Mouse (Mus musculus) v-Abl transformed pro-B cells (cell line): ENCODE results near the gene Sh3d19.

Source experiments
- in situ Hi-C, 2 experiments: fragments of 400-800 bp; cut with MboI; formaldehyde crosslinking; loops; one replicate each; pipeline ENCODE4 v1.15.1; 2025; ENCODE audit not compliant: unreplicated experiment in 2 of 2

The Sh3d19 gene

GRCm38 (mm10) chr3:86021651-86022050 is 50.7 kb downstream of the Sh3d19 start:
- in situ Hi-C loops: no loop called here

DNA sequence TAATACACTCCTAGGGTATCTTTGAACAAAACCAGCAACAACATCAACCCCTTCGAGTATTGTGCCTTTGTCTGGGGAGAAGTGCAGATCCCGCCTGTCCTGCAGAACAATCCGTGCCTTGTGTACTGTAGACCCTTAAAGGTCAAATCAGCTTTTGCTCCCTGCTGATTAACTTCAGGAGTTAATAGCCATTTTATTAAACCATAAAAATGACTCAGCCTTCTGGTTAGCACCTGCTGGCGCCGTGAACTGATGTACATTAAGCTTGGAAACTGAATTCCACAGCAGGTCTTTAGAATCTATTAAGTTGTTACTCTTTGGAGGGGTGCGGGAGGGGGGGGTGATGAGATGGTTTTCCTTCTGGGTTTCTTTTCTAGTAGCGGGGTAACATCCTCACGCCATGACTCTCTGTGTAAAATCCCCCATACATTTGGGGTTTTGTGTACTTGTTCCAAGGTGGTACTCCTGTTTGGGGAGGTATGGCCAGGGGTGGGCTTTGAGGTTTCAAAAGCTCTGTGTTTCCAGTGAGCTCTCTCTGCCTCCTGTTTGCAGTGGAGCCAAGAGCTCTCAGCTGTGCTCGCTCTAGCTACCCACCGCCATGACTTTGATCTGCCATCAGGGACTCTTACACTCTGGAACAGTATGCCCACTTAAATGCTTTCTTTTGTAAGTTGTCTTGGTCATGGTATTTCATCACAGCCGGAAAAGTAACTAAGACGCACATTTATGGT is 53.3 kb downstream of the Sh3d19 start:
- in situ Hi-C loops: no loop called here

DNA sequence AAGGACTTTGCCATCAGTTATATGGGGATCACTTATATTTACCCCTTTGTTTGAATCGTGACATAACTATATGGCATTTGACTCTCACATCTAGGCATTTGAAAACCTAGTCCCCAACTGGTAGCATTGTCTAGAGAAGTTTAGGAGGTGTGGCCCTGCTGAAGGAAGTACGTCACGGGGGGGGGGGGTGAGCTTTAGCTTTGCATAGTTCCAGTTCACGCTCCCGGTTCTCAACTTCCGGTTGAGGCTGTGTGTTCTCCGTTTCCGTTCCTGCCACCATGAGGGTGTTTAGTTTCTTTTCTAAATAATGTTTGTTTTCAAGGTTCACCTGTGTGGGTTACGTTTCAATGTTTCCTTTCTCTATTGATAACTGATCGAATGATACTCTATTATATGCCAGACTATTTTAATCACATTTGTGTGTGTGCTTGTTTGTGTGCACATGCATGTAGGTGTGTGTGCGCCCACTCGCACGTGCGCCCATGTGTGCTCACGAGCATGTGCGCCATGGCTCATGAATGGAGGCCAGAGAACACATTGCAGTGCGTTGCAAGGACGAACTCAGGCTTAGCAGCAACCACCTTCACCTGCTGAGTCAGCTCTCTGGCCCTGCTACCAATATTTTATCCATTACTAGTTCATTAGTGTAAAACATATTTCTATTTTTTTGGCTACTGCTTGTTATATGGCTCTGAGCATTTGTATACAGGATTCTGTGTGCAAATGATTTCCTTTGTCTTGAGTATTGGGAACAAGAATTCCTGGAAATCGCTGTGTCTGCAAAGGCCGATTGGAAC is 54.6 kb downstream of the Sh3d19 start:
- in situ Hi-C loops: no loop called here

GRCm38 (mm10) chr3:86028658-86029375 is 57.9 kb downstream of the Sh3d19 start:
- in situ Hi-C loops: no loop called here

DNA sequence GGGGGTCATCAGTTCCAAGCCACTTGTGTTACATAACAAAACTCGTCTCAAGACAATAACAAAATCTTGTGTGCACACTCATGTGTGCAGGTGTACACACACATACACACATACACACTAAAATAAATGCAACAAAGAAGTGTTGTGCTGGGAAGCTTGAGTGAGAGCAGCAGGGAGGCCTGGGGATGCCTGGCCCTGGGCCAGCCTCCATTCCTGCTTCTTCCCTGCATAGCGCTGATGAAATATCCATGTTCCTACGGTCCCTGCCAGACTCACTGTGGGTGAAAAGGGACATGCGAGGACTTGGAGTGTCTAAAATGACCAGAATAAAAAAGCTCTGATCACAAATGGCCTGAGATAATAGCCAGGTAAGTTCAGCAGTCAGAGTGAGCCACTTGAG is 59.7 kb downstream of the Sh3d19 start:
- in situ Hi-C loops: no loop called here

DNA sequence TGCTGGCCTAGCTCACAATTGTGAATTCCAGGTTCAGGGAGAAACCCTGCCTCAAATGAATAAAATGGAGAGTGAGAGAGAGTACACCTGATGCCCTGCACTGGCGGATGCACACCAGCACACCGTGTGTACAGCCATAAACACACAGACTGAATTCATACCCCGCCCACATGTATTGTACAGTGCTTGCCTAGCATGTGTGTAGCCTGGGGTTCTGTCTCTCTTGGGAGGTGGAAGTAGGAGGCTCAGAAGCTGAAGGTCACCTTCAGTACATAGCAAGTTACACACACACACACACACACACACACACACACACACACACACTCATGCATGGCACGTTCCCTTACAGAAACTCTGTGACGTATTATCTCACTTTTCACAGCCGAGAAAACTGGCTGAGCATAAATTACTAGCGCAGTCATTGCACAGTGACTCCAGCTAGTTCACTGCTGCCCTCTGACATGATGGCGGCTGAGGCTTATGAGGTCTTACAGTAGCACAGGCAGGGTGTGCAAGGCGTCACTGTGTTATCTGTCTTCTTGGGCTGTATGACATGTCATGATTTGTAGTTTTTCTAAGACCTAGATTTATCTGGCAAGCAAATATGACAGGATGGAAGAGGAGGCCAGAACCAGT is 62.7 kb downstream of the Sh3d19 start:
- in situ Hi-C loops: no loop called here

- in situ Hi-C loops: no loop called here
These were observed 67.1 kb downstream of the Sh3d19 start for GRCm38 (mm10) chr3:86037926-86038484.

GRCm38 (mm10) chr3:86038648-86039047 is 67.7 kb downstream of the Sh3d19 start:
- in situ Hi-C loops: no loop called here

- in situ Hi-C loops: no loop called here
These were observed 69.6 kb downstream of the Sh3d19 start for GRCm38 (mm10) chr3:86040286-86041201.

GRCm38 (mm10) chr3:86047686-86048408 is 76.9 kb downstream of the Sh3d19 start:
- in situ Hi-C loops: no loop called here

GRCm38 (mm10) chr3:86049041-86049440 is 78.1 kb downstream of the Sh3d19 start:
- in situ Hi-C loops: no loop called here

GRCm38 (mm10) chr3:86056678-86057077 is 85.8 kb downstream of the Sh3d19 start:
- in situ Hi-C loops: no loop called here

GRCm38 (mm10) chr3:86057436-86058095 is 86.7 kb downstream of the Sh3d19 start:
- in situ Hi-C loops: no loop called here

GRCm38 (mm10) chr3:86069646-86070250 is 98.8 kb downstream of the Sh3d19 start:
- in situ Hi-C loops: no loop called here

- in situ Hi-C loops: no loop called here
These were observed 99.9 kb downstream of the Sh3d19 start for GRCm38 (mm10) chr3:86070799-86071198.

GRCm38 (mm10) chr3:86072066-86072465 is 101.2 kb downstream of the Sh3d19 start:
- in situ Hi-C loops: no loop called here

GRCm38 (mm10) chr3:86072889-86073288 is 102.0 kb downstream of the Sh3d19 start:
- in situ Hi-C loops: no loop called here

GRCm38 (mm10) chr3:86075593-86075992 is 104.7 kb downstream of the Sh3d19 start:
- in situ Hi-C loops: no loop called here
